Mouse (Mus musculus) skeletal muscle tissue, adult 2 months (tissue): ENCODE results near the gene Aftph.
"Not testable (repeated sequence)": the region's sequence is repeated elsewhere in the genome, so short reads cannot be mapped to it uniquely, and the experiment has no call there.

ENCODE experiments used
- DNase-seq: peaks from one replicate; pipeline ENCODE4 v3.0.0-alpha.2; 2012; ENCODE audit warnings: low read depth, low spot score

Aftph gene

GRCm38 (mm10) chr11:20741201-20742100 is at the start of gene Aftph:
Gene Aftph (minus strand): TSS chr11:20741589.
- DNase-seq, result peak; percentile 97

- no peak for DNase-seq
Measured at GRCm38 (mm10) chr11:20789015-20789414, 47.6 kb upstream of the Aftph start.

GRCm38 (mm10) chr11:20788070-20788469 is 46.7 kb upstream of the Aftph start:
- no peak for DNase-seq

- DNase-seq, result no peak
Measured at GRCm38 (mm10) chr11:20786191-20786590, 44.8 kb upstream of the Aftph start.

- no peak for DNase-seq
Measured at GRCm38 (mm10) chr11:20785186-20785585, 43.8 kb upstream of the Aftph start.

- DNase-seq, result no peak
Measured at GRCm38 (mm10) chr11:20784776-20785175, 43.4 kb upstream of the Aftph start.

- no peak for DNase-seq
Measured at GRCm38 (mm10) chr11:20783467-20783866, 42.1 kb upstream of the Aftph start.

GRCm38 (mm10) chr11:20782620-20783019 is 41.2 kb upstream of the Aftph start:
- DNase-seq, result no peak

GRCm38 (mm10) chr11:20780312-20780711 is 38.9 kb upstream of the Aftph start:
- no peak for DNase-seq

- DNase-seq, result no peak
Measured at GRCm38 (mm10) chr11:20778861-20779563, 37.6 kb upstream of the Aftph start.

- no peak for DNase-seq
Measured at GRCm38 (mm10) chr11:20778298-20778697, 36.9 kb upstream of the Aftph start.

- no peak for DNase-seq
Measured at GRCm38 (mm10) chr11:20776668-20777067, 35.3 kb upstream of the Aftph start.

GRCm38 (mm10) chr11:20772642-20773041 is 31.3 kb upstream of the Aftph start:
- DNase-seq, result no peak

- not testable (repeated sequence) for DNase-seq
Measured at GRCm38 (mm10) chr11:20771827-20772226, 30.4 kb upstream of the Aftph start.

GRCm38 (mm10) chr11:20761984-20762383 is 20.6 kb upstream of the Aftph start:
- not testable (repeated sequence) for DNase-seq

- DNase-seq, result no peak
Measured at GRCm38 (mm10) chr11:20750573-20750972, 9.2 kb upstream of the Aftph start.

- no peak for DNase-seq
Measured at GRCm38 (mm10) chr11:20743353-20743752, 2.0 kb upstream of the Aftph start.

- DNase-seq, result peak; percentile 34
Measured at GRCm38 (mm10) chr11:20742361-20742897, 1.0 kb upstream of the Aftph start.

GRCm38 (mm10) chr11:20740481-20741200 is 748 bp downstream of the Aftph start:
- peak; percentile 18 for DNase-seq

GRCm38 (mm10) chr11:20734066-20734465 is 7.3 kb downstream of the Aftph start:
- DNase-seq, result no peak

GRCm38 (mm10) chr11:20733486-20734030 is 7.8 kb downstream of the Aftph start:
- no peak for DNase-seq
